Mouse (Mus musculus): Measurements from ENCODE around the gene Ints6l.

DNA sequence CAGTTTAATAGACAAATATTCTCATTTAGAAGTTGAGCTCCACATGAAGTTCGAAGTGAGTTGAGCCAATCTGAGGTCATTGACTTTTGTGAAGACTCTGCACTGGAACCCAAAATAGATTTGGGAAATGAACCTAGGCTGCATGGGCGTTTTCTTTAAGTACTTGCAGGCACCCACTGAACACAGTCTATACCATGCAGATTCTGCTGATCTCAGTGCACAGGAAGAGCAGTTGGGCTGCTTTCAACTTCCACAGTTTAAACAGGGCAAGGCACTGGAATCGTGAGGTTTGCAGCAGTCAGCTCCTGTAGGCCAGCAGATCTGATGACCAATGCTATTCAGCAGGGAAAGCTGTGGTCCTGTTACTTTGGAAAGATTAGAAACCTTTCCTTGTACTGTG lies 38.4 kb upstream of the Ints6l start:
- TF ChIP-seq CTCF (IDR thresholded peaks at IDR 0.05; ENCODE audit: borderline replicate concordance, insufficient read depth, low read depth, low read length) (no peak), POLR2A (IDR thresholded peaks at IDR 0.05; ENCODE audit: borderline replicate concordance, insufficient read depth, low read length) (no peak)
